Mouse (Mus musculus) Muller cell, postnatal 12 days (primary cell): ENCODE data around the gene Scaf4.
"Not testable (repeated sequence)": the region's sequence is repeated elsewhere in the genome, so short reads cannot be mapped to it uniquely, and the experiment has no call there.

Experiments
- DNase-seq: peaks from one replicate; pipeline ENCODE4 v3.0.0-alpha.2; 2015; ENCODE audit errors: inconsistent ontology term

Gene Scaf4

GRCm38 (mm10) chr16:90239128-90239746 lies 45.1 kb downstream of the Scaf4 start:
- no peak for DNase-seq

GRCm38 (mm10) chr16:90235188-90235587 lies 49.1 kb downstream of the Scaf4 start:
- DNase-seq: no peak

GRCm38 (mm10) chr16:90234617-90235016 lies 49.7 kb downstream of the Scaf4 start:
- DNase-seq: no peak

GRCm38 (mm10) chr16:90233702-90234101 lies 50.6 kb downstream of the Scaf4 start:
- DNase-seq: no peak

GRCm38 (mm10) chr16:90231302-90231701 lies 53.0 kb downstream of the Scaf4 start:
- no peak for DNase-seq

- no peak for DNase-seq
These were observed 54.4 kb downstream of the Scaf4 start for GRCm38 (mm10) chr16:90229897-90230296.

GRCm38 (mm10) chr16:90221441-90222070 lies 62.7 kb downstream of the Scaf4 start:
- DNase-seq: no peak

GRCm38 (mm10) chr16:90220892-90221431 lies 63.3 kb downstream of the Scaf4 start:
- no peak for DNase-seq

GRCm38 (mm10) chr16:90220026-90220891 lies 64.0 kb downstream of the Scaf4 start, which contains the start of gene Sod1:
TSS of gene Sod1 (plus strand) at chr16:90220754.
- DNase-seq: peak; percentile 97

- DNase-seq: not testable (repeated sequence)
These were observed 64.9 kb downstream of the Scaf4 start for GRCm38 (mm10) chr16:90219445-90219844.

- no peak for DNase-seq
These were observed 66.4 kb downstream of the Scaf4 start for GRCm38 (mm10) chr16:90217926-90218325.

- peak; percentile 32 for DNase-seq
These were observed 66.9 kb downstream of the Scaf4 start for GRCm38 (mm10) chr16:90217356-90217755.

GRCm38 (mm10) chr16:90216414-90216813 lies 67.9 kb downstream of the Scaf4 start:
- DNase-seq: no peak

- not testable (repeated sequence) for DNase-seq
These were observed 68.4 kb downstream of the Scaf4 start for GRCm38 (mm10) chr16:90215879-90216278.

- no peak for DNase-seq
These were observed 69.4 kb downstream of the Scaf4 start for GRCm38 (mm10) chr16:90214731-90215565.

GRCm38 (mm10) chr16:90213477-90214339 lies 70.6 kb downstream of the Scaf4 start:
- no peak for DNase-seq

GRCm38 (mm10) chr16:90211767-90212166 lies 72.5 kb downstream of the Scaf4 start:
- no peak for DNase-seq

- no peak for DNase-seq
These were observed 73.6 kb downstream of the Scaf4 start for GRCm38 (mm10) chr16:90210717-90211116.

GRCm38 (mm10) chr16:90208996-90209395 lies 75.3 kb downstream of the Scaf4 start:
- DNase-seq: peak; percentile 66

- no peak for DNase-seq
These were observed 79.4 kb downstream of the Scaf4 start for GRCm38 (mm10) chr16:90204868-90205267.
